Mouse (Mus musculus): ENCODE results near the gene Fbxw21.

The Fbxw21 gene

DNA sequence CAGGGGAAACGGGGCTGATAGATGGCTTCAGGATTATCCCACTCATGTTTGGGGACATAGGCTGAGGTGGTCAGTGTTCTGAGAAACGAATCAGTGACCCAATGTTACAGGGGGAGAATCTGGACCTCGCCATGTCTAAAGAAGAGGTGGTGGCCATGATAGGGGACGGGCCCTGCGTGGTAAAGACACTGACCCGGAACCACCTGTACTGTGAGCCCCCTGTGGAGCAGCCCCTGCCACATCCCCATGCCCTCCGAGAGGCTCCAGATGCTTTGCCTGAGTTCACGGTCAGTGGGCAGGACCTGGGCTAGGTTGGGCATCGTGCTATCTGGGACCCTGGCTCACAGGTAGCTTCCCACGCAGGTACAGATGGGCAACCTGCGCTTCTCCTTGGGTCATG, 51.6 kb downstream of the Fbxw21 start:
- DNase-seq, result no peak

DNA sequence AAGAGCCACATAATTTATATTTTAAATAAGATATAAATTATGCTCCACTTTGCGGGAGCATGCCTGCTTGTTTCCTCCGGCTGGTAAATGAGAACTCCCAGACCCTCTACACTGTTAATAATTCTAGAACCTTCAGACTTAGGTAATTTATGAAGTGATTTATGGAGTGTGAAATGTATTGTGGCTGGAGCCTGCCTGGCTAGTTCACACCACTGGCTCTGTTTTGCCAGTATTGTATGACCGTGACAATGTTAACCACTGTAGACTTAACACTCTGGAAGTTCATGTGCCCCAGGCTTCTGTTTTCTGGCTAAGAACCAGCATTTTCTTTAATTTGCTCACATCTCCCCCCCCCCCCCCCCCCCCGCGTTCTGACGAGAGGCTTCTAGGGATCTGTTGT, 54.5 kb downstream of the Fbxw21 start:
- DNase-seq, result no peak

DNA sequence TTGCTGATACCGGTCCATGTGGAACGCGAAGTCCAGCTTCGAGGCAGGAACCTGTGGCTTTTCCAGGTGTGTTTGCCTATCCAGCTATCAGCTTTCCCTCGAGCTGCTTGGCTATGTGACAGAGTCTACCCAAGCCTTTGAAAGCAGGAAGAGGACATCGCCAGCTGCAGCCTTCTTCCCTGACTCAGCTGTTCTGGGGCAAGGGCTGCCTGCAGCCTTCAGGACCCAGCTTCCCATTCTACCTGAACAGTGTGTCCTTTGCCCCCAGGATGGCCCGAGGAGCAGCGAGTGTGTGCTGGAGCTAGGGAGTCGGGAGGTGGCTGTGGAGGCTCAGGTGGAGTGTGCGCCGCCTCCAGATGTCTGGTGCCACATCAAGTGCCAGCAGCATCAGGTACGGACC, 56.2 kb downstream of the Fbxw21 start:
- DNase-seq, result no peak

DNA sequence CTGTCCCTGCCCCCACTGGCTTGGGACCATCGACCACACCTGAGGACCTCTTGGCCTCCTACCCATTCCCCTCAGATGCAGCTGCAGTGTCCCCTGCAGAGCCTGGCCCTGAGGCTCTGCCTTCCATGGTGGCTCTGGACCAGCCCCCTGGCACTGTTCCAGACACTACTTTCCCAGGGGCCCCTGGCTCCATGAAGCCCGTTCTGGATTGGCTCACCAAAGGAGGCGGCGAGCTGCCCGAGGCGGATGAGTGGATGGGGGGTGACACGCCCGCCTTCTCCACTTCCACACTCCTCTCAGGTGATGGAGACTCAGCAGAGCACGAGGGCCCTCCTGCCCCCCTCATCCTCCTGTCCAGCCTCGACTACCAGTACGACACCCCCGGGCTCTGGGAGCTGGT, 56.8 kb downstream of the Fbxw21 start:
- no peak for DNase-seq

DNA sequence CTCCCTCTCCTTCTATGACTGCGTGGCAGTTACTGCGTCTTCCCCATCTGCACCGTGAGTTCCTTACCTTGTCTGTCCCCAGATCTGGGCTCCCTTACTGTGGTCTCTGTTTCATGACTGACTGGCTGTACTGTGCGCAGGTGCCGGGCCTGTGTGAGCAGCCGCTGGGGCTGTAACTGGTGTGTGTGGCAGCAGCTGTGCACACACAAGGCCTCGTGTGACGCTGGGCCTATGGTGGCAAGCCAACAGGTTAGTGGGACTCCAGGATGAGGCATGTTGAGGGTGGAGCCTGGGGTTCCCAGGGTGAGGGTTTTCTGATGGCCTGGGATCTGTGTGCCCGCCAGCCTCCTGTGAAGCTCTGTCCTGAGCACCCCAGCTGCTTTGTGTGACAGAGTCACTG, 57.8 kb downstream of the Fbxw21 start:
- no peak for DNase-seq

DNA sequence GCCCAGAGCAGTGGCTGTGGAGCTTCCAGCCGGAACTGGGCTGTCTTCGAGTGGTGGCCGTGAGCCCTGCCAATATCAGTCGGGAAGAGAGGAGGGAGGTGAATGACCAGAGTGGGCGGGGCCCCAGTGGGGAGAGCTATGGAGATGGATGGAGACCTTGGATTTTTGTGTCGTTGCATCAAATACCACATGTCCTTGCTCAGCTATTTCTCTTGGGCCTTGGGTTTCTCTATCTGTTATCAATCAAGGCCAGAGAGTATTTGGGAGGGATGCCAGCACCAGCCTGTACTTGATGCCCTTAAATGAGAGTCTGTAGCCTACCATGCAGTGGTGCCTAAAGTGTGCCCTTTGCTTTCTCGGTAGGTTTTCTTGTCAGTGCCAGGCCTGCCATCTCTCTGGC, 58.6 kb downstream of the Fbxw21 start:
- DNase-seq, result no peak

DNA sequence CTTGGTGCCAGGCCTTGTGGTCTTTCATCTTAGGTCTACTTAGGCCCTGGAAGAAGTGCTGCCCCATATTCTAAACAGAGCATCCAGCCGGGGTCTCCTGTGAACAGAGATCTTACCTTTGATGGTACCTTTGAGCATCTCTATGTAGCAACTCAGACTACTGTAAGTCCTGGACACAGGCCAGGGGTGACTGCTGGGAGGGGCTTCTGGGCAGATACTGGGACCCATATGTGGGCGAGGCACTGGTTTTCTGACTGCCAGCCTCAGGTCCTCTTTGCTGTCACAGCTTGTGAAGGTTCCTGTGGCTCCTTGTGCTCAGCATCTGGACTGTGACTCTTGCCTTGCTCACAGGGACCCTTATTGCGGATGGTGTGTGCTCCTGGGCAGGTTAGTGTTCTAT, 59.3 kb downstream of the Fbxw21 start:
- no peak for DNase-seq

DNA sequence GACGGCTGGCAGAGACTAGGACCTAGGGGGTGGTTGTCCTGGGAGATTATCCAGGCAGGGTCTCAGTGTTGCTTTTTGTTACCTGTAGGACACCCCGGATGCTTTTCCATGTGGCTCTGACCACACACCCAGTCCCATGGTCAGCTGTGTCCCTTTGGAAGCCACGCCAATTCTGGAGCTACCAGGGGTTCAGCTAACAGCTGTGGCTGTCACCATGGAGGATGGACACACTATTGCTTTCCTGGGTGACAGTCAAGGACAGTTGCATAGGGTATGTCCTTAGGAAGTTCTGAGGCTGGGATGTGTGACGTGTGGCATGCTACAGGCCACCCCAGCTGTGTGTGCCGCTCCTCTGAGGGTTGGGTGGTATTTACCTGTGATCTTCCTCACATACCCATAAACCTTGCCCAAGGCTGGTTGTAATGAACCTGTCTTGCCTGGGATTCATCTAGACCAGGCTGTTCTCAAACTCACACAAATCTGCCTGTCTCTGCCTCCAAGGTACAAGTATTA, 59.9 kb downstream of the Fbxw21 start:
- DNase-seq, result no peak

DNA sequence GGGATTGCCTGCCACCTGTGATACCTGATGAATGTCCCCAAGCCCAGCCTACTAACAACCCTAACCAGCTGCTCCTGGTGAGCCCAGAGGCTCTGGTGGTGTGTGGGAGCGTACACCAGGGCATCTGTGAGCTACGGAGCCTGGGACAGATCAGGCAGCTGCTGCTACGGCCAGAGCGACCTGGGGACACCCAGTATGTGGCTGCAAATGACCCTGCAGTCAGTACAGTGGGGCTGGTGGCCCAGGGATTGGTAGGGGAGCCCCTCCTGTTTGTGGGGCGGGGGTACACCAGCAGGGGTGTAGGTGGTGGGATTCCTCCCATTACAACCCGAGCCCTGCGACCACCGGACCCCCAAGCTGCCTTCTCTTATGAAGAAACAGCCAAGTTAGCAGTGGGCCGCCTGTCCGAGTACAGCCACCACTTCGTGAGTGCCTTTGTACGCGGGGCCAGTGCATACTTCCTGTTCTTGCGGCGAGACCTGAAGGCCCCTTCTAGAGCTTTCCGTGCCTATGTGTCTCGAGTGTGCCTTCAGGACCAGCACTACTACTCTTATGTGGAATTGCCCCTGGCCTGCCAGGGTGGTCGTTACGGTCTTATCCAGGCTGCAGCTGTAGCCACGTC, 61.4 kb downstream of the Fbxw21 start:
- no peak for DNase-seq

DNA sequence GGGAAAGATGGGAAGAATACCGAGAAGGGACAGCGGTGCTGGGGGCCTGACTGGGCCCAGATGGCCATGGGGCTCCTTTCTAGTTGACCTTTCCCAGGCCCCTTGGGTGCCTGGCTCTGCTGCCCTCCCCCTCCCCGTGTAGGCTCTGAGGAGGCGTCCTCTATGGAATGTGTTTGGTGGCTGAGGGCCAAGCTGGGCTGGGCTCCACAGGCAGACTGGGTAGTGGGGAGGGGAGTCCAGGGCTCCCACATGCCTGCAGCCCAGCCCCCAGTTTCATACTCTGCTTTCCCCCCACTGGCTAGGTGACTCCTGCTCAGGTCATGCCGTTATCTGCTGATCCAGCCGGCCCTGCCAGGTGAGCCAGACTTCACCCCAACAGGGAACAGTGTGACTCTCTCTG, 62.9 kb downstream of the Fbxw21 start:
- DNase-seq, result no peak

DNA sequence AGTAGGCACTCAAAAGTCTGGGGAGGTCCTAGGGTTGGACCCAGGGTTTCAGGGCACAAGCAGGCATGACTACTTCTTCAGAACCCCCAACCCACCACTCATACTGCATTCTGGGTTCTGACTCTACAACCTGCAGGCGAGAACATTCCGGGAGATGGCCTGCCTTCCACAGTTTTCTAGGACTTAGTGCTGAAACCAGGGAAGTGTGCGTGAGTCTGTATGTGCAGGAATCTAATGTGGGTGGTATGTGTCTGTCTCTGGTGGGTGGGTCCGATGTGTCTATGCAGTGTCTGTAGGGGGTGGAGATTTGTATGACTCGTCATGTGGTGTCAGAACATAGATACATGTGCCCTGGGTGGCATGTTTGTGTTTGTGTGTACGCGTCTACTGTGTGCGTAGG, 63.5 kb downstream of the Fbxw21 start:
- DNase-seq, result no peak

DNA sequence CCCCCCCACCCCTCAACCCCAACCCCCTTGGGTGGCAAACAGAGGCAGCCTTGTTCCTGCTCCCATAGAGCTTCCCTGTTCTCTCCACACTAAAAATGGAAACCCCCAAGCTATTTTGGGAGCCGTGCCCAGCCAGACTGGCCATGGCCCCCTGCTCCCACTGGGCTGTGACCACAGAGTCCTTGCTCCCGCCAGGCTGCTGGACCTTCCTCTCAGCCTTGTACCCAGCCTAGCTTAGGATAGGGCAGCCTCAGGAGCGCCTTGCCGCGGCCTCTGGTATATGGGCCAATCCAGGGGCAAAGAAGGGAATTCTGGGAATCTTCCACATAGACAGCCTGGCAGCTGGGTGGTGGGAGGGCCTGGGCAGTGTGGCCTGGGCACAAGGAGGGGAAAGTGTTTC, 64.0 kb downstream of the Fbxw21 start:
- DNase-seq, result no peak

DNA sequence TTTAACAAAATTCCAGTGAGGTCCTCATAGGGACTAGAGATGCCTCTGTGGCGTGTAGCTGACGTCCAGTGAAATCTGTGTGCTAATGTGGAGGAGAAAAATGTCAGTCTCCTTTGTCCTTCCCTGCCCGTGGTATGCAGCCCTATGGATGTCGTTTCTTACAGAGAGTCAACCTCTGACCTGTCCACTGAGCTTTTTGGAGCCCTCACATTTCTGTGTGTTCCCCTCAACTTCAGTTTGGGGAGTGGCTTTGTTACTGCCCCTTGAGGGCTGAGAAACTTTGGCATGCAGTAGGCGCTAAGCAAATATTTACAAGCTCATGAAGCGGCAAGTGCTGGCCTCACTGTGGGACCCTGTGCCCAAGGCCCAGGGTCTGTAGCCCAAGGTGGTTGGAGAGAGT, 64.5 kb downstream of the Fbxw21 start:
- DNase-seq, result no peak

DNA sequence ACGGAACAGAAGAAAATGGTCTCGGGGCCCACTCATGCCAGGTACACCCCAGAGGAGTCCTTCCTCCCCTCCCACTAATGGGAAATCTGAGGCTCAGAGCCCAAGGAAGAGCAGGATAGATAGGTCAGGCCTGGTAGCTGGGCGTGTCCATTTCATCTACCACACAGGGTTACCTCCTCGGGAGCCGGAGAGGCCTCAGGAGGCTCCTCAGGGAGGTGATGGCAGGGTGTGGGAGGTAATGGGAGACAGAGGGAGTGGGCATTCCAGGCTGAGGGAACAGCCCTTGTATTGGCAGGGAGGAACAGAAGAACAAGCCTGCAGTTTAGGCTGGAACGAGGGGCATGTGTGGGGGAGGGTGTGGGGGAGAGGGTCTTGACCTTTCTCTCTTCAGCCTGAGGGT, 65.0 kb downstream of the Fbxw21 start:
- no peak for DNase-seq

DNA sequence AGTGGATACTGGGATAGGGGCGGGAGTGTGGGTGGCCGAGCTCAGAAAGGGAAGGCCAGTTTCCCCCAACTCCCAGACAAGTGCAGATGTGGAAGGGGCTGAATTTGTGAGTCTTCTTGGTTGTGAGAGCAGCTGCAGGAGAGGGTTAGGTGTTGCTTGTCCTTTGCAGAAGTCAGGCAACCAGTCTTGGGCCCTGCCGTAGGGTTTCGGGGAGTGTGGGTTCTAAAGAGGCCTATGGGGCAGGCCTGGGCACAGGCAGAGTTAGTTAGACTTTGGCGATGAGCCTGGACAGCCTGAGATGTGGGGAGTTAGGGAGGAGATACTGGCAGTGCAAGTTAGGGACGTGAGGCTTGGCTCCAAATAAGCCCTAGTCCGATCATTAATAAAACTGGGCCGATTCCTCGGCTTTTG, 65.6 kb downstream of the Fbxw21 start:
- DNase-seq, result no peak

DNA sequence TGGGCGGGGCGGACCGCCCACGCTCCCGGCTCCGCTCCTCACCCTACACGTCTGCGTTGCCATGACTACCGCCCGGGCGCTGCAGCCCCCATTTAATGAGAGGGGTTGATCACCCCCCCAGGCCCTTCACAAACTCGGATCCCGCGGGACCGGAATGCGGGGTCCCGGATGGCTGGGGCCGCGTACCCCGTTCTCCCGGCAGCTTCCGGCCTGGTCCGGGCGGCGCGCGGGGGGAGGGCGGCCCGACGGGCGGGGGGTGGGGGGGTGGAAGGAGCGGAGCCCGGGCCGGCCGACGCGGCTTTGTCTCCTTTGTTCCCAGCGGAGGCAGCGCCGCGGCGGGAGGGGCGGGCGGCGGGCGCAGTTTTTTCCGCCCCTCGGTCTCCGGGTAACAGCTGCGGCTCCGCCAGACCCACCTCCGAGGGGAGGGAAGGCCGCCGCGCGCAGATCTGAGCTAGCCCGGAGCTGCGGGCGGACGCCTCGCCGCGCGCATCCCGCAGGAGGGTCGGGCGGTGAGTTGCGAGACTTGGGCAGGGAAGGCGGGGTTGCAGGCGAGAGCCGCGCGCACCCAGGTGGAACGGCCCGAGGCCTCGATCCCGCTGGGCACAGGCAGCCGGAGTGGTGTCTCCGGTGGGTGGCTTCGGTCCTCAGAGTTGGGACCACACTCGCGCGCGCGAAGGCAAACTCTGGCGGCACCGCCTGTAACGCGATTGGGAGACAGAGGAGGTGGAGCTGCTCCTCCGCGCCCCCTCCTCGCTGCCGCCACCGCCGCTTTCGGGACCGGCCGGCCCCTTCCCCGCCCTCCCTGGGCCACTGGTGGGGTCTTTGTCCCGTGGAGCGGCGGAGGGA, 66.5 kb downstream of the Fbxw21 start, which contains the start of gene Plxnb1:
Plxnb1 (plus strand) TSS at position 253 of the 846 bp plus-strand sequence.
- peak; percentile 45 for DNase-seq

DNA sequence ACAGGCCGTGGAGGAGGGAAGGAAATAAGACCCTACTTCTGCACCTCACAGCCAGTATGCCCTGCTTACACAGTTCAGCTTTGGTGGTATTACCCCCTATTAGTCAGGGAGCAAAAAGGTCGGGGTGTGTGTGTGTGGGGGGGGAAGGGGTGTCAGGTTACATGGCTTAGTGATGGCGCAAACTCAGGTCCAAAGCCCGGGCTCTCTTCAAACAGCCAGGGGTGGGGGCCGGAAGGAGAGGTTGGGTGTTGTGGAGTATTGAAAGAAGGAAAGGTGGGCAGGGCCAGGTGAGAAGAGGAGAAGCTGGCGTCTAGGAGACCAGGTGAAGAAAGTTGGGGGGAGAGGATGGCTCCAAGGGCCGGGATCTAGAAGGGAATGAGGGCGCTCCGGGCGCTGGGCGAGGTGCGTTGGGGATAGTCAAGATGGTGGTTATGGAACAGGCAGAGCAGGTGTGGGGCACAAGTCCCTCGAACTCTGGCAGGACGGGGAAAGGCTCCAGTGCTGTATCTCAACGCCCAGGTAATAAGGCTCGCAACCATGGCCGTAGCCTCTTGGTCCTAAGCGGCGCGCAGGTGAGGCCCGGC, 67.2 kb downstream of the Fbxw21 start:
- DNase-seq, result no peak

DNA sequence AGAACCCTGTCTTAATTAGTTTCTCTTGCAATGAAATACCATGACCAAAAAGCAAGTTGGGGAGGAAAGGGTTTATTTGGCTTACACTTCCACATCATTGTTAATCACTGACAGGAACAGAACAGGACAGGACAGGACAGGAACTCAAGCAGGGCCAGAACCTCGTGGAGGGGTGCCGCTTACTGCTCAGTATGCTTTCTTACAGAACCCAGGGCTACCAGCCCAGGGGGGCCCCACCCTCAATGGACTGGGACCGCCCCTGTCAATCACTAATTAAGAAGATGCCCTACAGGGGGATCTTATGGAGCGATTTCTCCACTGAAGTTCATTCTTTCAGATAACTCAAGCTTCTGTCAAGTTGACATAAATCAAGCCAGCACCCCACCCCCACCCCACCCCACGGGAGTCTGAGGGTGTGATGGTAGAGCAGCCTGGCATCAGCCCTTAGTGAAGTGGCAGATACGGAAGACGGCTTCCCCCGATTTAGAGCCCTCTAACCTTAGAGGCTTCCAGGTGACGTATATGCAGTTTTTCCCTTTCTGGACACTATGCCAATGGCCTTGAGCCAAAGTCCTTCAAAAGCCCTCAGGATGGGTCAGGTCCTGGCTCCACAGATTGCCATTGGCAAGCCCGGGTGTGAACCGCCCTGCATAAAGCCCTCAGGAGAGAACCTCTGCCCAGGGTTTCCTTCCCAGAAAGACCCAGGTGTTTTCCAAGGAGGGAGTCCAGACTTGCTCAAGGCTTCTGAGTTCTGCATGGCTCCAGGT, 67.9 kb downstream of the Fbxw21 start:
- no peak for DNase-seq

DNA sequence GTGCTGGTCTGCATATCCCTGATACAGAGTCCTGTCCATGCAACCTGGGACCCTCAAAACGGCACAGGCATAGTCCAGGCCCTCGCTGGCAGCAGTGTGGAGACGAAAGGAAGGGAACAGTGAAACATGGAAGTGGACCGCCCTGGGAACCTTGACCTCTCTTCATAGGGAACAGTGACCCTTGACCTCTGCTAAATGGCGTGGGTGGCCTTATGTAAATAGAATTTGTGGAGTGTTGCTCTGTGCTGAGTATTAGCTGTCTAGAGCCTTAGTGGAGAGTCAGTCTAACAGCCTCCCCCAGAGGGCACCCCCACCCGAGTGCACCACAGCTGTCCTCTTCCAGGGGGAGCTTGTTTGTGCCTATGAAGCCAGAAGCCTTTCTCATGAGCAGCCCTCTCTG, 69.0 kb downstream of the Fbxw21 start:
- DNase-seq, result no peak

DNA sequence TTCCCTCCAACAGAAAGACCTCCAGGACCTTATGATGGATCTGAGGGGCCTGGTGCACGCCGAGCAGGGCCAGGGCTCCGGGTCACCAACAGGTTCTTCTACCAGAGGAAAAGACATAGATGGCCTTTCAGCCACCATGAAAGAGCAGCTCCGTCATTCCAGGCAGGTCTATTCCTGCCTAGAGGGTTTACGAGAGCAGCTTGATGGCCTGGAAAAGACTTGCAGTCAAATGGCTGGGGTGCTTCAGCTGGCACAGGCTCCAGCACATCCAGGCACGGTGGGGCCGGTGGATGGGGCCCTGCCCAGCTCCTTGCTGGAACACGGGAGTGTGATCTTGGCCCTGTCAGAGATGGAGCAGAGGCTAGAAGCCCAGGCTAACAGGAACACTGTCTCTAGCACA, 70.0 kb downstream of the Fbxw21 start:
- DNase-seq, result no peak

DNA sequence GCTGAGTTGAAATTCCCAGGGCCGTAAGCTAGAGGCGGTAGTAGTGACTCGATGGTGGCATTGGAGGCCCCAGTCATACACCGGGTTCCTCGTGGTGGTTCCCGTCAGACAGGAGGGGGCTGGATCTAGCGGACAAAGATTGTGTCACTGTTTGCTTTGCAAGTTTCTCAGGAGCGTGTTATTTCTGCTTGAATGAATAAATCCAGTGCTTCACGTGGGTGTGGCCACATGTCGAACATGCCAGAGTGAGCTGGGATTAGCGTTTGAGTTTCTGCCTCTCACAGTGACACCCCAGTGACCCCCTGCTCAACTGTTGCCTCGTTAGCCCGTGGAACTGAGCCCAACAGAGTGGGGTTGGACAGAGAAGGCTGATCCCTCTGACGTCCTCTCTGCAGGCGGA, 71.4 kb downstream of the Fbxw21 start:
- no peak for DNase-seq

Data from cerebellum, adult 8-10 months (tissue).